ENCODE assay signal across 15 mouse cellular contexts in the genomic region with DNA sequence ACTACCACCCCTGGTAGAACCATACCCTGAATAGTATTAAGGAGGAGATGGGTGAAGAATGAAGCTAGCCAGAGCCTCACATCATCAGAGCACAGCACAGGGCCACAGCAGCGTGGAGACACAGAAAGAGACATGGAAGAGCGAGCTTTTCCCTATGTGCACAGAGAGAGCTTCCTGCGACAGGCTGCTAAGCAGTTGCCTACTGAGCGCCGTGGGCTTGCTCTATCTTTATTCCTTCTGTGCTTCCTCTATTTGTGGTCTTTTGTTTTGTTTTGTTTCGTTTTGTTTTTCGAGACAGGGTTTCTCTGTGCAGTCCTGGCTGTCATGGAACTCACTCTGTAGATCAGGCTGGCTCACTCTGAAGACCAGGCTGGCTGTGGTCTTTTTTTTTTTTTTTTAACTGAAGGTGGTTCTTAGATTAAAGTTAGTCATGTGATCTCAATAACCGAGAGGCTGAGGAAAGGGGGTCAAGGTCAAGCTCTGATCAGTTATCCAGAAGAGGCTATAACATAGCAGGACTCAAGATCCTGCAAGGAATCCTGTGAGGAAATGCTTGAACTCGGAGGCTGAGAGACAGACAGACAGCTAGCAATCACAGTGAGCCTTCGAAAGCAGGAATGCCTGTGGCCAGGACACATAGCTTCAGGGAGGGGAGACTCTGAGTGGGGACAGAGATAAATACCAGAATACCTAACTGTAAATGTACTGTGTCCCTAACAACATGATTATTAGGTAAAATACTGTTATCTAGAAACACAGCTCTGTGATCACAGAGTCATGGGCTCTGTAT.
A peak's percentile ranks its signal among the peaks of the same experiment; 100 is the strongest.
DNase-seq lines count a peak whose midpoint lies in the region; ATAC-seq and TF ChIP-seq lines count a peak whose summit lies in the region.
"Had no signal": no experiment of that assay in that cellular context is flagged by ENCODE, and none has a peak within 500 bp of the region (broad histone marks: within the 10 kb centered on the region; RNA-seq: fewer than 3 reads in every experiment).

No protein-coding gene starts in this region.

- no peaks in the 10 kb centered on the region for H3K9me3 ChIP-seq in heart, embryonic 13.5 days
- peaks cover 14% of the 10 kb centered on the region for H3K9me3 ChIP-seq in G1E (replicated peaks)

- H3K4me2 ChIP-seq in heart, embryonic 13.5 days, result 0 out of 2 replicates have a peak overlapping the region, but pooled peaks have one; percentile 1
- H3K4me2 ChIP-seq: embryonic facial prominence, embryonic 15.5 days; limb, embryonic 13.5 days had no signal

- H3K4me1 ChIP-seq in heart, embryonic 13.5 days, result peaks cover 99% of the 10 kb centered on the region
- peaks cover 2% of the 10 kb centered on the region; the same call in 1 of the 2 replicates for H3K4me1 ChIP-seq in G1E (ENCODE audit: insufficient read depth, low read depth, low read length)

- 62% methylated on average over 10 of the region's 10 CpGs for WGBS in heart, embryonic 13.5 days
- 33% methylated on average over 10 of the region's 10 CpGs for WGBS in macrophage (ENCODE audit: missing documents)

- H3K9ac ChIP-seq in heart, embryonic 13.5 days, result peak overlapping the region; percentile 44
- H3K9ac ChIP-seq: embryonic facial prominence, embryonic 15.5 days had no signal

- peaks cover 70% of the 10 kb centered on the region; the same call in 1 of the 2 replicates for H3K79me2 ChIP-seq in macrophage (ENCODE audit: inconsistent target)

- no peak overlapping the region for H3K4me3 ChIP-seq in heart, embryonic 13.5 days
- H3K4me3 ChIP-seq in G1E (ENCODE audit: low read depth, low read length), result no peak overlapping the region; the same call in 1 of the 2 replicates
- no peak overlapping the region for H3K4me3 ChIP-seq in macrophage (ENCODE audit: inconsistent target)
- H3K4me3 ChIP-seq: embryonic facial prominence, embryonic 15.5 days; limb, embryonic 13.5 days had no signal

- H3K36me3 ChIP-seq in heart, embryonic 13.5 days, result peaks cover 82% of the 10 kb centered on the region
- H3K36me3 ChIP-seq in G1E (replicated peaks) (no peaks in the 10 kb centered on the region), macrophage (ENCODE audit: inconsistent target) (peaks cover 11% of the 10 kb centered on the region)

- no peak for ATAC-seq in heart, embryonic 13.5 days (ENCODE audit: extremely low read depth, insufficient number of reproducible peaks, low FRiP score, low TSS enrichment)
- ATAC-seq in G1E (ENCODE audit: extremely low read depth, insufficient number of reproducible peaks, low FRiP score, poor library complexity, severe bottlenecking), result peak; percentile 38; the same call in 1 of the 2 replicates
- ATAC-seq in hematopoietic stem cell, adult 5-6 weeks (replicated peaks in 1 of 2; ENCODE audit: insufficient read depth in 1 of 2, low FRiP score in 2 of 2, low TSS enrichment in 1 of 2, low read depth in 1 of 2, poor library complexity in 2 of 2, severe bottlenecking in 2 of 2), result peak; percentile 13 to 33; a peak in 1 of 4 replicates
- ATAC-seq: forebrain, embryonic 14.5 days had no signal

- intact Hi-C loops in heart, postnatal 36 days (cut with DNase I), result loop anchor here (2.0 kb wide), 1 partner anchor 27 kb away; no protein-coding TSS in a partner anchor

- peak overlapping the region; percentile 81 for H3K27ac ChIP-seq in heart, embryonic 13.5 days (replicated peaks)
- H3K27ac ChIP-seq in macrophage, result peak overlapping the region; percentile 59
- H3K27ac ChIP-seq: embryonic facial prominence, embryonic 15.5 days; hindbrain, postnatal 0 days had no signal

- DNase-seq in heart, postnatal 36 days, result no peak
- DNase-seq in G1E (ENCODE audit: low spot score), result no peak
- DNase-seq in retina, postnatal 1 day, result no peak
- DNase-seq in adrenal gland, postnatal 14 days, result no peak
- DNase-seq: cerebellum, postnatal 14 days; gastrocnemius, postnatal 10 days; lung, postnatal 4 days; right cerebral cortex, postnatal 14 days had no signal

- no peaks in the 10 kb centered on the region for H3K27me3 ChIP-seq in heart, embryonic 13.5 days (replicated peaks)
- H3K27me3 ChIP-seq in G1E (ENCODE audit: insufficient read depth, low read length), result no peaks in the 10 kb centered on the region
- H3K27me3 ChIP-seq: embryonic facial prominence, embryonic 15.5 days; limb, embryonic 13.5 days had no signal

- TF ChIP-seq CTCF in G1E (IDR thresholded peaks at IDR 0.05; ENCODE audit: low read depth, low read length), result no peak
